Mouse (Mus musculus) kidney, adult 11 months (tissue): ENCODE measurements at regions not wholly inside any gene's neighbourhood (a gene's known extent, or its start where the extent isn't known, plus 50 kb on each side); places are given as distances from the start of the nearest gene placed in this dataset.
A peak's percentile ranks its signal among the peaks of the same experiment; 100 is the strongest.

ENCODE experiments used
- DNase-seq: peaks from one replicate; pipeline ENCODE4 v3.0.0; 2022

- DNase-seq, result no peak
Observed at GRCm38 (mm10) chr2:171670945-171671547, 372.2 kb downstream of the Cbln4 start.

- DNase-seq, result no peak
Observed at GRCm38 (mm10) chr2:171668791-171669645, 374.2 kb downstream of the Cbln4 start.

- DNase-seq, result no peak
Observed at GRCm38 (mm10) chr2:171662571-171662970, 380.7 kb downstream of the Cbln4 start.

DNA sequence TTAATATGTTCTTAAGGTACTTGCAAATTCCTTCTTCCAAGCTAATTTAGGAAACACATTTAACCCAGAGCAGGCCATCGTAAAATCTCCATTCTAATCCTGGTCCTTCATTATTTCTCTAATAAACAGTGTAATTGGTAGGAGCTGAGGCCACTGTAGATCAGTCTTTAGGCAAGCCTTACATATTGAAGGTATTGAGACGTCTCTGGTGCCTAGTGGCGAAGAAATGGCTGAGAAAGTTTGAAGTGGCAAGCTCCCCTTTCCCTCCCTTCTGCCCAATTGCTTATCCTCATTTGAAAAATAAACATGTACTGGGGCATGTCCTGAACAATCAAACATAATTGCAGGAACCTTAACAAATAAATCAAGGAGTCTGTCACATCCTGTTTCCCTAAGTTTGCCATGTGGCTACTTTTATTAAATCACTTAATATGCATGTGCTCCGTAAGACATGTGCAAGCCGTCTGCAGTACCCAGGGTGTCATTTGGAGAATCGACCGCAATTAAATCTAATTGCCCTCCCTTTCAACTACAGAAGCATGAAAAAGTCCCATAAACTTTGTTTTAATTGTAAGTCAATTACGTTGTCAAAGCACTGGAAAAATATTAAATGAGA lies 381.3 kb downstream of the Cbln4 start:
- DNase-seq, result no peak

GRCm38 (mm10) chr2:171657125-171657524 lies 386.1 kb downstream of the Cbln4 start:
- DNase-seq, result no peak

- DNase-seq, result no peak
Observed at GRCm38 (mm10) chr2:171641730-171642129, 401.5 kb downstream of the Cbln4 start.

- peak; percentile 9 for DNase-seq
Observed at GRCm38 (mm10) chr2:171640478-171640877, 402.8 kb downstream of the Cbln4 start.

DNA sequence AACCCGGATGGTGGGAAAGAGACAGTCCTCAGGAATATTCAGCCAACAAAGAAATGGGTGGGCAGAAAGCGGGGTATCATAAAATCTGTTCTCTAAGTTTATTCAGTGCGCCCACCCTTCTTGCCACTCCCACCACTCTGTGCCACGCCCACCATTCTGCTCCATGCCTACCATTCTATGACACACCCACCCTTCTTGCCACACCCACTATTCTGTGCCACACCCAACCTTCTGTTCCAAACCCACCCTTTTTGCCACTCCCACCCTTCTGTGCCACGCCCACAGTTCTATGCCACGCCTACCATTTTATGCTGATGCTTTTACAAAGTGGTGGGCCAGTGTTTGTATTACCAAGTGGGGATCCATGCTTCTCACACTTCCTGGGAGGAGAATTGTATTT lies 404.3 kb downstream of the Cbln4 start:
- DNase-seq, result no peak

DNA sequence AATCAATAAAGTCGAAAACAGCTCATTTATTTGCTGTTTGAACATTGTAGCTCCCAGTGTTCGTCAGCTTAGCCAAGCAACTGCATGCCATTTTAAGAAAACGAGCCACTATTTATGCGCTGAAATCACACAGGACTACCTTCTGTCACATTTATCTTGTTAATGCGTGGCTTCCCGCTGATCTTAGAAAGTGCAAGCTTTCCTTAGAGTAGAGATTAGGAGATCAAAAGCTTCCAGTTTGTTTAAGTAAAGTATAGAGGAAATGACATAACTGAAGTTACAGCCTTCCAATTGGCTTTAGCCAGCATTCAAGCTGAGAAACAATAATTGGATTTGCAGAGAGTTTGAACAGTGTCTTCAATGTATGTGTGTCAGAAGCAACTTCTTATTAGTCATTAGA lies 406.4 kb downstream of the Cbln4 start:
- no peak for DNase-seq

DNA sequence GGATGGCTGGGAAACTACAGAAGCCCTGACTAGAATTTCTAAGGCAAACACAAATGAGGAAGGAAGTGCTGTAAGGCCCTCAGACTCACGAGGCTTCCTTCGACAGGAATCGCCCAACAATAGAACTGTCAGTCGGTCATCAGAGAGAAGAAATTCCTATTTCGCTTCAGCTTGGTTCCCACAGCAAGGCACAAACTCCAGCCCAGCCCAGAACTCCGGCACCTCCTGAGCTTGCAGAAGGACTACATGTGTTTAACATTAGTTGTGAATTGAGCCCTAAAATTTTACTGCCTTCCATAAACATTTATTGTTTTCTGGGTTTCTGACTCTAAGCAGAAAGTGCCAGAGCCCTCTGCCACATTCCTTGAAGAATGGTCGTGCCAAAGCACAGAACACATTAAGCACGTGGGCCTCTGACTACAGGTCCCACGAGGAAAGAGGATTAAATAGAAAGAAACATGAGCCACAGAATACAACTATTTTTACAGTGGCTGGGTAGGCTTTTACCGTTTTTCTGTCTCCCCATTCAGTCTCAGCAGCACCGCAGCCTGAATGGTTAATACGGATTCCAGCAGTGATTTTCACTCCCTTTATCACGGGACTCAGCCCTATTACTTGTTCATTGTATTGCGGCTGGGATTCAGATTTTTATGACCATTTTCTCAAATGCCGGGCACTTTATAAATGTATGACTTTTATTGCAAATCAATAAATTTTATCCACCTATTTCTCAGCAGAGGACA lies 409.7 kb downstream of the Cbln4 start:
- peak; percentile 64 for DNase-seq

DNA sequence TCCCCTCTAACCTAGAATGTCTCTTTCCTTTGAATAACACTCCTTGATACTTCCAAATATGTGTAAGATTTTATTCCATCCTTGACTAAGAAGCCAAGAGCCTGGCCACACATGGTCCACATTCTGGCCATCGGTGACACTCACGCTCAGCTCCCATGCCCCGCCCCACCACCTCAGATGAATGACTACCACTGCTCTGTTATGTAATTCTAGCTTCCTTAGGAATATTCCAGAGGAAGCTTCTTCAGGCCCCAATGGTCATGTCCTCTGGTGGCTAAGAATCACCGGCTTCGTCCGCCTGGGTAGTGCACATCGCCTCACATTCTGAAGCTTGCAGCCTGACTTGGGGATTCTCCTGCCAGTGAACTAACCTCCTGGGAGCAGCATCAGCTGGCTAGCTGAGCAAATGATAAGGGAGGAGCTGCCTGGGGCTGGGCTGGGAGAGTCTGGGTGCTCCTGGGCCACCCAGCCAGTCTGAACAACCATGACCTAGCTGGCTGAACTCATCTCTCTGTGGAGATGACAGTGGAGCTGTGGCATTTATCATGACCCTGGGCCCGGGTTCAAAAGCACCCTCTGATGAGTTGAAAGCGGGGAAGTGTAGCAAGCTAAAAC lies 413.1 kb downstream of the Cbln4 start:
- peak; percentile 45 for DNase-seq

GRCm38 (mm10) chr2:171628182-171628850 lies 414.9 kb downstream of the Cbln4 start:
- DNase-seq, result no peak

DNA sequence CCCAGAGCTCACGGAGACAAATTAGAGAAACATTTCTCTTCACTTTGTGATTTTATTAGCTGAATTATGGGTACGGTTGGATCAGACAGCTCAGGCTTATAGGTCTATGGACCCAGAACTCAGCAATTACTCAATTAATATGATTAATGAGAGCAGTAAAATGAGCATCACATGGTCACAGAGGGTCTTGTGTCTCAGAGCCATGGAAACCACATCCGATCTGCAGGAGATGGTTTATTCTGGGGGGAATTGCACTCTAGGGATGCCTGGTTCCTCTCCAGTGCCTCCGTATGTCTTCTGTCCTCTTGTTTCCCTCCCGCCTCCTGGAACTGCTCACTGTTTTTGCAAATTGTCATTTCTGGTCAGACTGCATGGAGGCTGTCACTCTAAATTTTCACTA lies 422.6 kb downstream of the Cbln4 start:
- no peak for DNase-seq

GRCm38 (mm10) chr2:171620253-171620652 lies 423.0 kb downstream of the Cbln4 start:
- DNase-seq, result no peak

DNA sequence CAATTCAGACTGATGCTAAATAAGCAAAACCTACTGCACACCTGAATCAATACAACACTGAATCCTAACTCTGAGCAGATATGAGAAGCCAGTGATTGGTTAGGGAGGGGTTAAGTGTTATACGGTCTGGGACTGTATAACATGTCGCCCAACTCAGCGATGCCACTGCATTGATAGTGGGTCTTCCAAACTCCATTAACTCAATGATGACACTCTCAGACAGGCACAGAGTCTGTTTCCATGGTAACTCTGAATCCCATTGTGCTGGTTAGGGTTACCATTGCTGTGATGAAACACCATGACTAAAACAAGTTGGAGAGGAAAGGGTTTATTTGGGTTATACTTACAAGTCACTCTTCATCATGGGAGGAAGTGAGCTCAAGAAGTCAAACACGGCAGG lies 424.5 kb downstream of the Cbln4 start:
- DNase-seq, result no peak

- no peak for DNase-seq
Observed at GRCm38 (mm10) chr2:171618333-171618732, 424.9 kb downstream of the Cbln4 start.

GRCm38 (mm10) chr2:171615462-171615861 lies 427.8 kb downstream of the Cbln4 start:
- DNase-seq, result peak; percentile 2

DNA sequence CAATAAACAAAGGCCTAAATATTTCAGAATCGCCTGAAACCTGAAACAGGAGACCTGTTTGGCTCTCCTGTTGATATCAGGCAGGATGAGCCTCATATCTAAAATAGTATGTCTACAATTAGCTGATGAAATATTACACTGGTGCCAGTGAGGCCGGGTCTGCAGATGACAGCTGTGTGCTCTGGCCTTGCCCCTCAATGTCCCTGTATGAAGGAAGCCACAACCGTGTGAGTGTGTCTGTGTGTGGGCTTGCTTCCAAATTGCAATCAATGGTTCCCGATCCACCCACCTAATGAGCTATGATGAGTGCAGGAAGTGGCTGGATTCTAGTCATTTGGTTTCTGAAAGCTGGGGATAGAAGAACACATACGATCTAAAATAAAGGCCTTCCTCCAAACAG lies 438.2 kb downstream of the Cbln4 start:
- no peak for DNase-seq

DNA sequence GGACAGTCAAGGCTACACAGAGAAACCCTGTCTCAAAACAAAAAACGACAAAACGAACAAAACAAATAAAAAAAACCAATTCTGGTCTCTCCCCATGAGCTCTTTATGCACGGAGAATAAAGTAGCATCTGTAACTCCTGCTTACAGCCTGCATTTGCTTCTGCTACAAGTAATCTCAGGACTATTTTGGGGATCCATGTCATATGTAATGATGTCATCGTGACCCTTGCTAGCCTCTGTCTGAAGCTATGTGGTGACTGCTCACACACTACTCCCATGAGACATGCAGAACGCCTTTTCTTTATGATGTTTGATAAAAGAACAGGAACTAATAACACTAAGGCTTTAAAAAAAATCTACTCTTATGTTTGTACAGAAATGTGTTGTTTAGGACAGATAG lies 448.0 kb downstream of the Cbln4 start:
- no peak for DNase-seq

DNA sequence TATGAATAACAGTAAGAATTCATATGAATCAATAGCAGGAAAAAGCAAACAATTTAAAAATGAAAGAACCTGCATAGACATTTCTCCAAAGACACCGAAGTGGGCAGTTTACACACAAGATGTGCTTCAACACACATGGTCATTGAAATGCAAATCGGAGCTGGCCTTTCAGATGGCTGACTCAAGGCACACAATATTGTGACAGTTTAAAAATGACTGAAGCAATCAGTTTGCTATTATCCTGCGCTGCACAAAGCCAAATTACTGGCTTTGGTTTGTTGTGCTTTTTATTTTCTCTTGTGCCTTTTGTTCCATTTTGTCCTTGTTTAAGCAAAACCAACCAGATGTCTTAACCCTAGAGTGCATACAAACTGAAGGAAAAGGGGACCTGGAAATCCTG lies 449.4 kb downstream of the Cbln4 start:
- DNase-seq, result no peak

- DNase-seq, result no peak
Observed at GRCm38 (mm10) chr2:171592315-171592714, 451.0 kb downstream of the Cbln4 start.

GRCm38 (mm10) chr2:171588158-171588557 lies 455.1 kb downstream of the Cbln4 start:
- no peak for DNase-seq
